Mouse (Mus musculus): ENCODE data around the gene Fam207a. TPM values are rescaled to one million over a fixed set of nuclear protein-coding genes. Genes with fewer than 3 reads are reported as not detected.
A peak's percentile ranks its signal among the peaks of the same experiment; 100 is the strongest.

Fam207a gene
- polyA plus RNA-seq, 1 experiment from 2014 or later: 34.1 TPM

- Histone ChIP-seq H3K4me1 (replicated peaks; ENCODE audit: insufficient read depth, low read length) (peaks cover 9% of the 10 kb centered on the region; the same call in 1 of the 2 replicates), H3K4me2 (ENCODE audit: low read length) (peak overlapping the region; percentile 86), H3K4me3 (replicated peaks; ENCODE audit: low read depth, low read length) (peak overlapping the region; percentile 89), H3K9ac (ENCODE audit: low read depth, low read length) (peak overlapping the region; percentile 82), H3K27me3 (ENCODE audit: insufficient read depth, low read length) (no peaks in the 10 kb centered on the region), H3K36me3 (ENCODE audit: insufficient read depth, low read length) (0 out of 2 replicates have a peak, but pooled peaks cover 5% of the 10 kb centered on the region), H3K9me3 (replicated peaks; ENCODE audit: low read length) (no peaks in the 10 kb centered on the region), H3K27ac (peak overlapping the region; percentile 82)
- no peak for ATAC-seq (replicated peaks; ENCODE audit: low FRiP score, low read depth)
- peak; percentile 7; the same call in 1 of the 2 replicates for TF ChIP-seq CTCF (IDR thresholded peaks at IDR 0.05; ENCODE audit: low read depth)
- peak; percentile 35 for DNase-seq (ENCODE audit: low spot score)
- WGBS: 38% methylated on average over 14 of the region's 14 CpGs
Observed at GRCm38 (mm10) chr10:77516379-77516951, 880 bp upstream of the Fam207a start.

GRCm38 (mm10) chr10:77510225-77510982, 5.2 kb downstream of the Fam207a start:
- Histone ChIP-seq H3K4me3 (replicated peaks; ENCODE audit: low read depth, low read length) (no peak overlapping the region), H3K27me3 (ENCODE audit: insufficient read depth, low read length) (no peaks in the 10 kb centered on the region), H3K27ac (peak overlapping the region; percentile 27), H3K9me3 (replicated peaks; ENCODE audit: low read length) (no peaks in the 10 kb centered on the region), H3K4me2 (ENCODE audit: low read length) (no peak overlapping the region), H3K9ac (ENCODE audit: low read depth, low read length) (no peak overlapping the region), H3K36me3 (ENCODE audit: insufficient read depth, low read length) (0 out of 2 replicates have a peak, but pooled peaks cover 15% of the 10 kb centered on the region), H3K4me1 (replicated peaks; ENCODE audit: insufficient read depth, low read length) (no peaks in the 10 kb centered on the region)
- no peak for TF ChIP-seq CTCF (IDR thresholded peaks at IDR 0.05; ENCODE audit: low read depth)
- ATAC-seq (replicated peaks; ENCODE audit: low FRiP score, low read depth) (no peak), DNase-seq (ENCODE audit: low spot score) (no peak)
- 67% methylated on average over 15 of the region's 15 CpGs for WGBS

GRCm38 (mm10) chr10:77509403-77510187, 6.0 kb downstream of the Fam207a start:
- Histone ChIP-seq H3K4me2 (ENCODE audit: low read length) (no peak overlapping the region), H3K27me3 (ENCODE audit: insufficient read depth, low read length) (no peaks in the 10 kb centered on the region), H3K9ac (ENCODE audit: low read depth, low read length) (no peak overlapping the region), H3K4me3 (replicated peaks; ENCODE audit: low read depth, low read length) (no peak overlapping the region), H3K36me3 (ENCODE audit: insufficient read depth, low read length) (0 out of 2 replicates have a peak, but pooled peaks cover 17% of the 10 kb centered on the region), H3K9me3 (replicated peaks; ENCODE audit: low read length) (no peaks in the 10 kb centered on the region), H3K27ac (peak overlapping the region; percentile 27), H3K4me1 (replicated peaks; ENCODE audit: insufficient read depth, low read length) (no peaks in the 10 kb centered on the region)
- ATAC-seq (replicated peaks; ENCODE audit: low FRiP score, low read depth): peak; percentile 82
- peak; percentile 91 for DNase-seq (ENCODE audit: low spot score)
- 34% methylated on average over 12 of the region's 12 CpGs for WGBS
- TF ChIP-seq CTCF (IDR thresholded peaks at IDR 0.05; ENCODE audit: low read depth): peak; percentile 99

GRCm38 (mm10) chr10:77508744-77509143, 6.8 kb downstream of the Fam207a start:
- H3K27ac ChIP-seq: 0 out of 2 replicates have a peak overlapping the region, but pooled peaks have one; percentile 21
- no peaks in the 10 kb centered on the region for H3K4me1 ChIP-seq (replicated peaks; ENCODE audit: insufficient read depth, low read length)
- ATAC-seq (replicated peaks; ENCODE audit: low FRiP score, low read depth) (no peak), DNase-seq (ENCODE audit: low spot score) (no peak)
- TF ChIP-seq CTCF (IDR thresholded peaks at IDR 0.05; ENCODE audit: low read depth): no peak
- 95% methylated on average over 3 of the region's 3 CpGs for WGBS
- H3K9ac ChIP-seq (ENCODE audit: low read depth, low read length): no peak overlapping the region
- no peaks in the 10 kb centered on the region for H3K9me3 ChIP-seq (replicated peaks; ENCODE audit: low read length)
- H3K4me2 ChIP-seq (ENCODE audit: low read length): no peak overlapping the region
- 0 out of 2 replicates have a peak, but pooled peaks cover 15% of the 10 kb centered on the region for H3K36me3 ChIP-seq (ENCODE audit: insufficient read depth, low read length)
- no peak overlapping the region for H3K4me3 ChIP-seq (replicated peaks; ENCODE audit: low read depth, low read length)
- H3K27me3 ChIP-seq (ENCODE audit: insufficient read depth, low read length): no peaks in the 10 kb centered on the region

DNA sequence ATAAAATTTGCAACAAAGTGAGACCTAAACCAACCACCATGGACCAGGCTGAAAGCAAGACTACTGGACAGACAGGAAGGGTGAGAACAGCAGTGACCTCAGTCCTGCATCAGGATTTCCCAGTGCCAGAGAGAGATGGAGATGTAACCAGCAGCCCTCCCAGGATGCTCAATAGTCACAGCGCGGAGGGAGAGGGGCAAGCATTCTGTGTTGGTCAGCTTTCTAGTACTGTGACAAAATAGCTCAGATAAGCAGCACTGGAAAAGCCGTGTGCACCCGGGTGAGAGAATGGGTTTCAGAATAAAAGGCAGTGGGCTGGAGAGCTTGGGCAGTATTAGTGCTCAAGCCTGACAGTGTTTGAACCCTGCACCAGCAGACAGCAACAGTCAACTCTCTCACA, 7.8 kb downstream of the Fam207a start:
- H3K4me1 ChIP-seq (replicated peaks; ENCODE audit: insufficient read depth, low read length): no peaks in the 10 kb centered on the region
- ATAC-seq (replicated peaks; ENCODE audit: low FRiP score, low read depth): no peak
- 93% methylated on average over 4 of the region's 4 CpGs for WGBS
- H3K4me2 ChIP-seq (ENCODE audit: low read length): no peak overlapping the region
- no peak overlapping the region for H3K4me3 ChIP-seq (replicated peaks; ENCODE audit: low read depth, low read length)
- H3K27me3 ChIP-seq (ENCODE audit: insufficient read depth, low read length): no peaks in the 10 kb centered on the region
- peaks cover 16% of the 10 kb centered on the region; the same call in 1 of the 2 replicates for H3K36me3 ChIP-seq (ENCODE audit: insufficient read depth, low read length)
- no peak overlapping the region for H3K9ac ChIP-seq (ENCODE audit: low read depth, low read length)
- H3K9me3 ChIP-seq (replicated peaks; ENCODE audit: low read length): no peaks in the 10 kb centered on the region
- peak overlapping the region; percentile 55; the same call in 1 of the 2 replicates for H3K27ac ChIP-seq
- TF ChIP-seq CTCF (IDR thresholded peaks at IDR 0.05; ENCODE audit: low read depth): no peak
- no peak for DNase-seq (ENCODE audit: low spot score)

Measured in kidney, postnatal 0 days (tissue).